Mouse (Mus musculus) neural tube, embryonic 15.5 days (tissue): ENCODE measurements around the gene Gnb5. TPM values are rescaled to one million over a fixed set of nuclear protein-coding genes. Genes with fewer than 3 reads are reported as not detected.
"Not testable (repeated sequence)": the region's sequence is repeated elsewhere in the genome, so short reads cannot be mapped to it uniquely, and the experiment has no call there.

ENCODE experiments used
- ATAC-seq: fragments of 200-750 bp; cut with Nextera tagmentation; 2 replicates; pipeline ENCODE4 v1.8.0; 2017; ENCODE audit warnings: mild to moderate bottlenecking, moderate TSS enrichment, moderate library complexity; ENCODE audit not compliant: low FRiP score
- H3K27ac ChIP-seq: fragments of 300-500 bp; sonication (generic); replicated peaks from 2 replicates; pipeline ENCODE4 v1.5.1; 2015; ENCODE audit warnings: mild to moderate bottlenecking, inconsistent platforms
- H3K27me3 ChIP-seq: fragments of 300-500 bp; sonication (generic); replicated peaks from 2 replicates; pipeline ENCODE4 v1.6.1; 2015; ENCODE audit warnings: inconsistent platforms
- H3K36me3 ChIP-seq: fragments of 300-500 bp; sonication (generic); 2 replicates; pipeline ENCODE4 v1.6.1; 2015; ENCODE audit warnings: inconsistent platforms
- H3K4me1 ChIP-seq: fragments of 300-500 bp; sonication (generic); 2 replicates; pipeline ENCODE4 v1.6.1; 2015; ENCODE audit warnings: inconsistent platforms
- H3K4me2 ChIP-seq: fragments of 300-500 bp; sonication (generic); 2 replicates; pipeline ENCODE4 v1.6.1; 2015; ENCODE audit warnings: inconsistent platforms, mild to moderate bottlenecking, moderate library complexity
- H3K4me3 ChIP-seq: fragments of 300-500 bp; sonication (generic); replicated peaks from 2 replicates; pipeline ENCODE4 v1.5.1; 2015; ENCODE audit warnings: mild to moderate bottlenecking, inconsistent platforms
- H3K9ac ChIP-seq: fragments of 300-500 bp; sonication (generic); replicated peaks from 2 replicates; pipeline ENCODE4 v1.6.1; 2015; ENCODE audit warnings: mild to moderate bottlenecking, inconsistent platforms
- H3K9me3 ChIP-seq: fragments of 300-500 bp; sonication (generic); replicated peaks from 2 replicates; pipeline ENCODE4 v1.6.1; 2016; ENCODE audit warnings: inconsistent platforms
- WGBS: fragments of 180-500 bp; shearing (Covaris S2); methylation state at CpG from one replicate; pipeline ENCODE4 v1.1.7; 2015; ENCODE audit warnings: mixed read lengths; 5-methylcytosine and 5-hydroxymethylcytosine counted together
- polyA plus RNA-seq: library from polyadenylated mRNA; unstranded; fragments of >200 nt; fragmentation: Nextera tagmentation; extraction: Ambion mirVana; gene quantifications from 2 replicates; pipeline ENCODE4 v1.2.1, GENCODE M21; 2015

The Gnb5 gene
- polyA plus RNA-seq, 1 experiment from 2014 or later, result 97.4 TPM

DNA sequence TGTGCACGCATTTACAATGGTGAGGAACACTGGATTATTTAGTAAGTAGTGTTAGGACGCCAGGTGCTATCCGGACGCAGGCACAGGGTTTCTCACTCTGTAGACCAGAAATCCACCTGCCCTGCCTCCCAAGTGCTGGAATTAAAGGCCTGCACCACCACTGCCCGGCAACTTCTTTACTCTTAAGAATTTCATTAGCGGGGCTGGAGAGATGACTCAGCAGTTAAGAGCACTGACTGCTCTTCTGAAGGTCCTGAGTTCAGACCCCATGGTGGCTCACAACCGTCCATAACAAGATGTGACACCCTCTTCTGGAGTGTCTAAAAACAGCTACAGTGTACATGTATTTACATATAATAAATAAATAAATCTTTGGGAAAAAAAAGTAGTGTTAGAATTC lies 57.6 kb downstream of the Gnb5 start:
- H3K4me3 ChIP-seq, H3K4me1 ChIP-seq, H3K27ac ChIP-seq, ATAC-seq, H3K9ac ChIP-seq, H3K4me2 ChIP-seq, H3K27me3 ChIP-seq, H3K36me3 ChIP-seq, H3K9me3 ChIP-seq: not testable (repeated sequence)
- 75% methylated on average over 7 of the region's 7 CpGs for WGBS

DNA sequence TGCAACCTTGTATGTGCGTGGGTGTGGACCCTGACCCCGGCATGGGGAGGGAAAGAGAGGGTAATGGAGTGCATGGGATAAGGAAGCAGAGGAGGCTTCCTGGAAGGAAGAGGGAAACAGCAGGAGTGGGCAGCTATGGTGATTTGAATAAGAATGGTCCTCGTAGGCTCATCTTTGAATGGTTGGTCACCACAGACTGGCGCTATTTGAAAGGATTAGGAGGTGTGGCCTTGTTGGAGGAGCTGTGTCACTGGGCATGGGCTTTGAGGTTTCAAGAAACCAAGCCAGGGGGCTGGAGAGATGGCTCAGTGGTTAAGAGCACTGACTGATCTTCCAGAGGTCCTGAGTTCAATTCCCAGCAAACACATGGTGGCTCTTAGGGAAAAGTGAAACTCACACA lies 59.1 kb downstream of the Gnb5 start:
- 65% methylated on average over 4 of the region's 4 CpGs for WGBS
- Histone ChIP-seq H3K9me3 (no peaks in the 10 kb centered on the region), H3K27ac (no peak overlapping the region), H3K9ac (no peak overlapping the region), H3K36me3 (no peaks in the 10 kb centered on the region), H3K27me3 (no peaks in the 10 kb centered on the region), H3K4me2 (no peak overlapping the region), H3K4me1 (no peaks in the 10 kb centered on the region), H3K4me3 (no peak overlapping the region)
- no peak for ATAC-seq

- Histone ChIP-seq H3K4me2 (no peak overlapping the region), H3K27me3 (no peaks in the 10 kb centered on the region), H3K9ac (no peak overlapping the region), H3K4me3 (no peak overlapping the region), H3K36me3 (no peaks in the 10 kb centered on the region), H3K27ac (no peak overlapping the region), H3K4me1 (no peaks in the 10 kb centered on the region), H3K9me3 (no peaks in the 10 kb centered on the region; the same call in 1 of the 2 replicates)
- 65% methylated on average over 5 of the region's 5 CpGs for WGBS
- ATAC-seq, result no peak
These were observed 60.1 kb downstream of the Gnb5 start for GRCm38 (mm10) chr9:75366191-75366590.

- Histone ChIP-seq H3K27ac (no peak overlapping the region), H3K4me2 (no peak overlapping the region), H3K4me1 (no peaks in the 10 kb centered on the region), H3K9me3 (no peaks in the 10 kb centered on the region; the same call in 1 of the 2 replicates), H3K36me3 (no peaks in the 10 kb centered on the region), H3K9ac (no peak overlapping the region), H3K4me3 (no peak overlapping the region), H3K27me3 (no peaks in the 10 kb centered on the region)
- 91% methylated on average over 3 of the region's 3 CpGs for WGBS
- no peak for ATAC-seq
These were observed 62.7 kb downstream of the Gnb5 start for GRCm38 (mm10) chr9:75368779-75369178.

DNA sequence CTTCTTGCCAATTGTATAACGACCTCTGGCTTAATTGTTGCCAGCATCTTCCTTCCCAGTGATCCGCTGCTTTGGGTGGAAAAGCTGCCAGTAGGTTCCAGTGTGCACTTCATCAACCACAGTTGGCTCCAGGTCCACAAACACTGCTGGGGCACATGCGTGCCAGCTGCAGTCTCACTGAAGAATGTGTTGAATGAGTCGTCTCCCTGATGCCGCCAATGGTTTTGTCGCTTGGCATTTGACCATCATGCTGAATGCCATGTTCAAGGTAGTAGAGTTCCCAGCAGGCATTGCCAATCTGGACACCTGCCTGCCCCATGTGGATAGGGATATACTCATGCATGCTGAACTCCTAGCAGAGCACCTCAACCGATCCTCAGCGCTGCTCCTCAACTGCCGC lies 69.5 kb downstream of the Gnb5 start:
- no peak overlapping the region for H3K9ac ChIP-seq
- no peak overlapping the region for H3K4me2 ChIP-seq
- H3K9me3 ChIP-seq, result no peaks in the 10 kb centered on the region; the same call in 1 of the 2 replicates
- no peak overlapping the region for H3K4me3 ChIP-seq
- H3K27ac ChIP-seq, result no peak overlapping the region
- 91% methylated on average over 9 of the region's 9 CpGs for WGBS
- H3K4me1 ChIP-seq, result no peaks in the 10 kb centered on the region
- no peaks in the 10 kb centered on the region for H3K36me3 ChIP-seq
- no peak for ATAC-seq
- no peaks in the 10 kb centered on the region for H3K27me3 ChIP-seq

DNA sequence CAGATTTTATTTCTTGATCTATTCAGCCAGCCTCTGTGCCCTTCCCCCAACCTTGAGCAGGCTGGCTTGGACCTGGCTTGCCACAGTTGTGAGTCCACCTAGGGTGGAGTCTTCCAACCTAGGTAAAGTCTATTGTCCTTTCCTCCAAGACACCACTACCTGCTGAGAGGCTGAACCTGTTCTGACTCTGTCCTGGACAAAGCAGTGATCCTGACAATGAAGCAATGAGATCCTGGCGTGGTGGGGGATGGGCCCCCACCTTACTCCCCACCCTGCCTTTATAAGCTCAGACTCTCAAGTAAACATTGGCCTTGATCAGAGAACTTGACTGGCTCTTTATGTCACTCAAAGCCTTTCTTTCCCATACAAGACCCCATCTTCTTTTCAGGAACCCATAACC lies 70.3 kb downstream of the Gnb5 start:
- no peak overlapping the region for H3K9ac ChIP-seq
- no peak overlapping the region for H3K27ac ChIP-seq
- no peak overlapping the region for H3K4me2 ChIP-seq
- no peaks in the 10 kb centered on the region for H3K9me3 ChIP-seq
- no peaks in the 10 kb centered on the region for H3K27me3 ChIP-seq
- no peaks in the 10 kb centered on the region for H3K36me3 ChIP-seq
- H3K4me1 ChIP-seq, result no peaks in the 10 kb centered on the region
- no peak for ATAC-seq
- WGBS, result 58% methylated on average over 1 of the region's 1 CpGs
- no peak overlapping the region for H3K4me3 ChIP-seq

- no peak overlapping the region for H3K4me3 ChIP-seq
- no peaks in the 10 kb centered on the region for H3K36me3 ChIP-seq
- WGBS, result 76% methylated on average over 2 of the region's 2 CpGs
- H3K9ac ChIP-seq, result no peak overlapping the region
- no peak overlapping the region for H3K27ac ChIP-seq
- no peak for ATAC-seq
- no peaks in the 10 kb centered on the region for H3K9me3 ChIP-seq
- H3K27me3 ChIP-seq, result no peaks in the 10 kb centered on the region
- H3K4me1 ChIP-seq, result no peaks in the 10 kb centered on the region
- H3K4me2 ChIP-seq, result no peak overlapping the region
These were observed 72.7 kb downstream of the Gnb5 start for GRCm38 (mm10) chr9:75378774-75379173.

DNA sequence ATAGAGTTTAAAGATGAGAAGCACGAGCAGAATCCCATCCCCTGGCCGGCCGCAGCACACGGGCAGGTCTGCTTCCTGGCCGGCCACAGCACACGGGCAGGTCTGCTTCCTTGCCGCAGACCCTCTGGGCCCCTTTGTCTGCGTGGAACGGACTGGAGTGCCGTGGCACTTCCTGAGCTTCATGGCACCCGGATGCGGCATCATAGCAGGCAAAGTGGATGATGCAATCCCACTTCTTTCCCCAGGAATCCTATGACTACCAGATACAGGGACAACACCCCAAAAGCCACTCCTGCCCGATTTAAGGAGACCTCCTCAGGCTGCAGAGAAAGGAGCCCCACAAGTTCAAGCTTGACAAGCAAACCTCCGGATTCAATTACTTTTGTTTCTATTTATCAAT lies 76.7 kb downstream of the Gnb5 start:
- no peaks in the 10 kb centered on the region for H3K9me3 ChIP-seq
- H3K4me2 ChIP-seq, result no peak overlapping the region
- no peaks in the 10 kb centered on the region for H3K4me1 ChIP-seq
- no peaks in the 10 kb centered on the region for H3K27me3 ChIP-seq
- H3K4me3 ChIP-seq, result no peak overlapping the region
- no peak overlapping the region for H3K27ac ChIP-seq
- H3K36me3 ChIP-seq, result peaks cover 13% of the 10 kb centered on the region
- ATAC-seq, result no peak
- H3K9ac ChIP-seq, result no peak overlapping the region
- WGBS, result 95% methylated on average over 14 of the region's 14 CpGs

DNA sequence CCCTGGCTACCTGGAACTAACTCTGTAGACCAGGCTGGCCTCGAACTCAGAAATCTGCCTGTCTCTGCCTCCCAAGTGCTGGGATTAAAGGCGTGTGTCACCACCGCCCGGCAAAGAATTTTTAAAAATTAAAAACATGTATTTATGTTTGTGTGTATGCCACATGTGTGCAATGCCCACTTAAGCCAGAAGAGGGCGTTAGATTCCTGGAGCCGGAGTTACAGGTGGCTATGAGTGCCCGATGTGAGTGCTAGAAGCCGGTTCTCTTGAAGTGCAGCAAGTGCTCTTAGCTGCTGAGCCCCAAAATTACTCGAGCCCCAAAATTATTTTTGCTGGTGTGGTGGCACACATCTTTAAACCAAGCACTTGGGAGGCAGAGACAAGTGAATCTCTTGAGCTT lies 77.7 kb downstream of the Gnb5 start:
- Histone ChIP-seq H3K4me1 (no peaks in the 10 kb centered on the region), H3K27me3 (no peaks in the 10 kb centered on the region), H3K4me3 (no peak overlapping the region), H3K4me2 (no peak overlapping the region), H3K9ac (no peak overlapping the region), H3K9me3 (no peaks in the 10 kb centered on the region), H3K27ac (no peak overlapping the region), H3K36me3 (peaks cover 19% of the 10 kb centered on the region)
- no peak for ATAC-seq
- WGBS, result 84% methylated on average over 9 of the region's 9 CpGs

DNA sequence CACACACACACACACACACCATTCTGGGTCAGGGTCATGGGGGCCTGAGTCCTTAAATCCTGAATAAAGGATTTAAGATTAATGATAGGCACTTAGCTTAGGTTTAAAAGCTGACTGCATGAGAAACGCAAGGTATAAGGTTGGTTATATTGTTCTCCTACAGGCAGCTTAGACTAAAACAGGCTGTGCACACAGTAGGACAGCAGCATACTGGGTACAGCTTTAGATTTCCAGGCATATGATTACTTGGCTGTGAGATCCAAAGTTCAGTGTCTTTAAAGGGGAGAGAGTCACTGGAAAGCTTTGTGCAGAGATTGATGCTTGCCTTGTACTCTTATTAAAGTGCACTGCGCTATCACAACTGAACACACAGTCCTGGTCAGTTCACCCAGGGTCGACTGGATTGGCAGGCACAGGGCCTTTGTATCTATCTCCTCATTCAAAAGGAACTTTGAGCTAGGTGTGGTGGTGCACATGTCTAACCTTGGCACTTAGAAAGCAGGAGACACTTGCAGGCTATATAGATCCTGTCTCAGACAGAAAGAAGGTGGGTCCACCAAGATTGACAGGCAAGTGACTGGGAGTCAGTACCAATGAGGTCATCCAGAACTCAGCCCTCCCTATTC lies 78.4 kb downstream of the Gnb5 start:
- 88% methylated on average over 3 of the region's 3 CpGs for WGBS
- H3K36me3 ChIP-seq, result peaks cover 25% of the 10 kb centered on the region
- no peaks in the 10 kb centered on the region for H3K9me3 ChIP-seq
- no peak overlapping the region for H3K9ac ChIP-seq
- no peak overlapping the region for H3K4me2 ChIP-seq
- no peak overlapping the region for H3K27ac ChIP-seq
- H3K4me1 ChIP-seq, result no peaks in the 10 kb centered on the region
- H3K4me3 ChIP-seq, result no peak overlapping the region
- no peak for ATAC-seq
- H3K27me3 ChIP-seq, result no peaks in the 10 kb centered on the region

DNA sequence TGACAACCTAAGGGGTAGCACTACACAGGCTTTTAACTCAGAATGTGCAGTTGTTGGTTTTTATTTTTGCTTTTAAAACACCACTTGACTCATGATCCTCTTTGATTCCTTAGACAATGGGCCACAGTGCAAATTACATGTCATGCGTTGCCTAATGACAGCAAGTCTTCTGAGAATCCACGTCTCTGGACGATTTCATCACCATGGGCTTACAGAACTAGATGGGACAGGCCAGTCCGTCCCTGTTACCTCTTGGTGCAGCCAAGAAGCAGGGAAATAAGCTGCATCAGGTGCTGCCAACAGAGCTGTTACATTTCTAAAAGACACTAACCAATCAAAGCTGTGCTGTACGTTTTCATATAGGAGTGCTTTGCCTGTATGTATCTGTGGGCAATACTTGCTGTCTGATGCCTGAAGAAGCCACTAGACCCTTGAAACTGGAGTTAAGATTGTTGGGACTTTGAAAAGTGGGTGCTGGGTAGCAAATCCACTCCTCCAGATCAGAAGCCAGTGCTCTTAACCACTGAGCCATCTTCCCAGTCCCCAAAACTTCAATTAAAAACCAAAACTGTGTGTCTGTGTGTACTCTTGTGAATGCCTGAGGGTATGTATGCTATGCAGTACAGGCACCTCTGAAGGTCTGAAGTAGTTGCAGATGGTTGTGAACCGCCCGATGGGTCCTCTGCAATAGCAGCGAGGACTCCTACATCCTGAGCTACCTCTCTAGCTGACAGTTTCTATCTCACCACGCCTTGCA lies 79.3 kb downstream of the Gnb5 start:
- no peaks in the 10 kb centered on the region for H3K27me3 ChIP-seq
- H3K4me1 ChIP-seq, result no peaks in the 10 kb centered on the region
- no peak overlapping the region for H3K9ac ChIP-seq
- no peak overlapping the region for H3K4me2 ChIP-seq
- 87% methylated on average over 9 of the region's 9 CpGs for WGBS
- H3K36me3 ChIP-seq, result peaks cover 32% of the 10 kb centered on the region
- no peak overlapping the region for H3K4me3 ChIP-seq
- H3K9me3 ChIP-seq, result no peaks in the 10 kb centered on the region
- ATAC-seq, result no peak
- H3K27ac ChIP-seq, result no peak overlapping the region

GRCm38 (mm10) chr9:75393251-75393650 lies 87.2 kb downstream of the Gnb5 start:
- no peak overlapping the region for H3K9ac ChIP-seq
- no peak overlapping the region for H3K27ac ChIP-seq
- 81% methylated on average over 12 of the region's 12 CpGs for WGBS
- H3K4me2 ChIP-seq, result no peak overlapping the region
- no peak for ATAC-seq
- no peaks in the 10 kb centered on the region for H3K9me3 ChIP-seq
- no peaks in the 10 kb centered on the region for H3K27me3 ChIP-seq
- H3K4me3 ChIP-seq, result no peak overlapping the region
- H3K4me1 ChIP-seq, result no peaks in the 10 kb centered on the region
- peaks cover 72% of the 10 kb centered on the region for H3K36me3 ChIP-seq
